Mouse (Mus musculus) stomach, postnatal 0 days (tissue): ENCODE measurements at regions not wholly inside any gene's neighbourhood (a gene's known extent, or its start where the extent isn't known, plus 50 kb on each side); places are given as distances from the start of the nearest gene placed in this dataset.

Source experiments
- CTCF ChIP-seq: IDR thresholded peaks from 2 replicates; pipeline ENCODE4 v1.5.1; 2016; ENCODE audit warnings: antibody characterized with exemption, low read depth, mild to moderate bottlenecking, moderate library complexity
- EP300 ChIP-seq: optimal IDR thresholded peaks from 2 replicates; pipeline ENCODE3; 2016; ENCODE audit warnings: antibody characterized with exemption

- TF ChIP-seq CTCF (no peak), EP300 (no peak)
Observed at GRCm38 (mm10) chr5:91818195-91818594, 144.7 kb downstream of the Rchy1 start.
